Mouse (Mus musculus): ENCODE measurements at regions not wholly inside any gene's neighbourhood (a gene's known extent, or its start where the extent isn't known, plus 50 kb on each side); places are given as distances from the start of the nearest gene placed in this dataset.

- ATAC-seq (ENCODE audit: insufficient read depth, low FRiP score, low TSS enrichment) (no peak), DNase-seq (ENCODE audit: low spot score) (no peak)
- H3K36me3 ChIP-seq (ENCODE audit: control insufficient read depth, insufficient read depth, low read length), result no peaks in the 10 kb centered on the region
- H3K27me3 ChIP-seq (ENCODE audit: control insufficient read depth, insufficient read depth, low read length), result no peaks in the 10 kb centered on the region
- H3K4me3 ChIP-seq (ENCODE audit: low read depth, low read length), result no peak overlapping the region
- H3K9ac ChIP-seq (ENCODE audit: low read length), result no peak overlapping the region
- no peaks in the 10 kb centered on the region for H3K4me1 ChIP-seq (ENCODE audit: control insufficient read depth, insufficient read depth, low read length)
- no peak overlapping the region for H3K4me2 ChIP-seq (ENCODE audit: low read depth)
- WGBS, result 67% methylated on average over 14 of the region's 14 CpGs
- H3K9me3 ChIP-seq (ENCODE audit: control insufficient read depth, low read length), result no peaks in the 10 kb centered on the region
- no peak overlapping the region for H3K27ac ChIP-seq (ENCODE audit: low read depth, low read length)
Observed at GRCm38 (mm10) chr15:93660952-93661648, 65.4 kb upstream of the Prickle1 start.

- no peak overlapping the region for H3K4me2 ChIP-seq (ENCODE audit: low read depth)
- no peak overlapping the region for H3K27ac ChIP-seq (ENCODE audit: low read depth, low read length)
- no peaks in the 10 kb centered on the region for H3K36me3 ChIP-seq (ENCODE audit: control insufficient read depth, insufficient read depth, low read length)
- WGBS, result 89% methylated on average over 6 of the region's 6 CpGs
- H3K4me1 ChIP-seq (ENCODE audit: control insufficient read depth, insufficient read depth, low read length), result no peaks in the 10 kb centered on the region
- DNase-seq (ENCODE audit: low spot score) (no peak), ATAC-seq (ENCODE audit: insufficient read depth, low FRiP score, low TSS enrichment) (no peak)
- H3K9me3 ChIP-seq (ENCODE audit: control insufficient read depth, low read length), result no peaks in the 10 kb centered on the region
- H3K27me3 ChIP-seq (ENCODE audit: control insufficient read depth, insufficient read depth, low read length), result no peaks in the 10 kb centered on the region
- H3K9ac ChIP-seq (ENCODE audit: low read length), result no peak overlapping the region
- H3K4me3 ChIP-seq (ENCODE audit: low read depth, low read length), result no peak overlapping the region
Observed at GRCm38 (mm10) chr15:93657171-93657570, 61.5 kb upstream of the Prickle1 start.

- H3K27ac ChIP-seq (ENCODE audit: low read depth, low read length), result no peak overlapping the region
- H3K9me3 ChIP-seq (ENCODE audit: control insufficient read depth, low read length), result no peaks in the 10 kb centered on the region
- no peak overlapping the region for H3K9ac ChIP-seq (ENCODE audit: low read length)
- H3K4me2 ChIP-seq (ENCODE audit: low read depth), result no peak overlapping the region
- no peaks in the 10 kb centered on the region for H3K4me1 ChIP-seq (ENCODE audit: control insufficient read depth, insufficient read depth, low read length)
- ATAC-seq (ENCODE audit: insufficient read depth, low FRiP score, low TSS enrichment) (no peak), DNase-seq (ENCODE audit: low spot score) (no peak)
- no peaks in the 10 kb centered on the region for H3K27me3 ChIP-seq (ENCODE audit: control insufficient read depth, insufficient read depth, low read length)
- 77% methylated on average over 6 of the region's 6 CpGs for WGBS
- H3K36me3 ChIP-seq (ENCODE audit: control insufficient read depth, insufficient read depth, low read length), result no peaks in the 10 kb centered on the region
- no peak overlapping the region for H3K4me3 ChIP-seq (ENCODE audit: low read depth, low read length)
Observed at GRCm38 (mm10) chr15:93656713-93657112, 61.0 kb upstream of the Prickle1 start.

GRCm38 (mm10) chr15:93655743-93656142 is 60.1 kb upstream of the Prickle1 start:
- H3K9ac ChIP-seq (ENCODE audit: low read length), result no peak overlapping the region

GRCm38 (mm10) chr15:93655243-93655642 is 59.6 kb upstream of the Prickle1 start:
- no peak overlapping the region for H3K27ac ChIP-seq (ENCODE audit: low read depth, low read length)
- no peak overlapping the region for H3K4me3 ChIP-seq (ENCODE audit: low read depth, low read length)
- no peak overlapping the region for H3K9ac ChIP-seq (ENCODE audit: low read length)
- ATAC-seq (ENCODE audit: insufficient read depth, low FRiP score, low TSS enrichment) (no peak), DNase-seq (ENCODE audit: low spot score) (no peak)
- H3K9me3 ChIP-seq (ENCODE audit: control insufficient read depth, low read length), result no peaks in the 10 kb centered on the region
- H3K4me1 ChIP-seq (ENCODE audit: control insufficient read depth, insufficient read depth, low read length), result no peaks in the 10 kb centered on the region
- no peaks in the 10 kb centered on the region for H3K27me3 ChIP-seq (ENCODE audit: control insufficient read depth, insufficient read depth, low read length)
- WGBS, result 95% methylated on average over 6 of the region's 6 CpGs
- H3K4me2 ChIP-seq (ENCODE audit: low read depth), result no peak overlapping the region
- no peaks in the 10 kb centered on the region for H3K36me3 ChIP-seq (ENCODE audit: control insufficient read depth, insufficient read depth, low read length)

More at GRCm38 (mm10) chr15:93655743-93656142, 60.1 kb upstream of the Prickle1 start:
- ATAC-seq (ENCODE audit: insufficient read depth, low FRiP score, low TSS enrichment), result no peak
- Histone ChIP-seq H3K27me3 (ENCODE audit: control insufficient read depth, insufficient read depth, low read length) (no peaks in the 10 kb centered on the region), H3K9me3 (ENCODE audit: control insufficient read depth, low read length) (no peaks in the 10 kb centered on the region), H3K27ac (ENCODE audit: low read depth, low read length) (no peak overlapping the region), H3K4me1 (ENCODE audit: control insufficient read depth, insufficient read depth, low read length) (no peaks in the 10 kb centered on the region), H3K36me3 (ENCODE audit: control insufficient read depth, insufficient read depth, low read length) (no peaks in the 10 kb centered on the region), H3K4me3 (ENCODE audit: low read depth, low read length) (no peak overlapping the region), H3K4me2 (ENCODE audit: low read depth) (no peak overlapping the region)
- WGBS, result 95% methylated on average over 6 of the region's 6 CpGs
- DNase-seq (ENCODE audit: low spot score), result no peak

GRCm38 (mm10) chr15:93653378-93653777 is 57.7 kb upstream of the Prickle1 start:
- WGBS, result 100% methylated on average over 1 of the region's 1 CpGs
- H3K27ac ChIP-seq (ENCODE audit: low read depth, low read length), result no peak overlapping the region
- no peak overlapping the region for H3K9ac ChIP-seq (ENCODE audit: low read length)
- DNase-seq (ENCODE audit: low spot score) (no peak), ATAC-seq (ENCODE audit: insufficient read depth, low FRiP score, low TSS enrichment) (no peak)
- no peaks in the 10 kb centered on the region for H3K27me3 ChIP-seq (ENCODE audit: control insufficient read depth, insufficient read depth, low read length)
- no peak overlapping the region for H3K4me2 ChIP-seq (ENCODE audit: low read depth)
- no peaks in the 10 kb centered on the region for H3K9me3 ChIP-seq (ENCODE audit: control insufficient read depth, low read length)
- H3K4me1 ChIP-seq (ENCODE audit: control insufficient read depth, insufficient read depth, low read length), result no peaks in the 10 kb centered on the region
- no peaks in the 10 kb centered on the region for H3K36me3 ChIP-seq (ENCODE audit: control insufficient read depth, insufficient read depth, low read length)
- H3K4me3 ChIP-seq (ENCODE audit: low read depth, low read length), result no peak overlapping the region

GRCm38 (mm10) chr15:93650981-93651757 is 55.5 kb upstream of the Prickle1 start:
- no peak for ATAC-seq (ENCODE audit: insufficient read depth, low FRiP score, low TSS enrichment)

GRCm38 (mm10) chr15:93650009-93650522 is 54.4 kb upstream of the Prickle1 start:
- ATAC-seq (ENCODE audit: insufficient read depth, low FRiP score, low TSS enrichment) (no peak), DNase-seq (ENCODE audit: low spot score) (no peak)
- Histone ChIP-seq H3K4me3 (ENCODE audit: low read depth, low read length) (no peak overlapping the region), H3K4me1 (ENCODE audit: control insufficient read depth, insufficient read depth, low read length) (no peaks in the 10 kb centered on the region), H3K9me3 (ENCODE audit: control insufficient read depth, low read length) (no peaks in the 10 kb centered on the region), H3K4me2 (ENCODE audit: low read depth) (no peak overlapping the region), H3K27ac (ENCODE audit: low read depth, low read length) (no peak overlapping the region), H3K36me3 (ENCODE audit: control insufficient read depth, insufficient read depth, low read length) (no peaks in the 10 kb centered on the region), H3K9ac (ENCODE audit: low read length) (no peak overlapping the region), H3K27me3 (ENCODE audit: control insufficient read depth, insufficient read depth, low read length) (no peaks in the 10 kb centered on the region)
- WGBS, result 90% methylated on average over 2 of the region's 2 CpGs

More at GRCm38 (mm10) chr15:93650981-93651757, 55.5 kb upstream of the Prickle1 start:
- Histone ChIP-seq H3K9ac (ENCODE audit: low read length) (no peak overlapping the region), H3K4me1 (ENCODE audit: control insufficient read depth, insufficient read depth, low read length) (no peaks in the 10 kb centered on the region), H3K4me3 (ENCODE audit: low read depth, low read length) (no peak overlapping the region), H3K27ac (ENCODE audit: low read depth, low read length) (no peak overlapping the region), H3K36me3 (ENCODE audit: control insufficient read depth, insufficient read depth, low read length) (no peaks in the 10 kb centered on the region), H3K9me3 (ENCODE audit: control insufficient read depth, low read length) (no peaks in the 10 kb centered on the region), H3K4me2 (ENCODE audit: low read depth) (no peak overlapping the region), H3K27me3 (ENCODE audit: control insufficient read depth, insufficient read depth, low read length) (no peaks in the 10 kb centered on the region)
- DNase-seq (ENCODE audit: low spot score), result no peak
- 73% methylated on average over 14 of the region's 14 CpGs for WGBS

- Histone ChIP-seq H3K9me3 (ENCODE audit: control insufficient read depth, low read length) (no peaks in the 10 kb centered on the region), H3K27me3 (ENCODE audit: control insufficient read depth, insufficient read depth, low read length) (no peaks in the 10 kb centered on the region), H3K4me1 (ENCODE audit: control insufficient read depth, insufficient read depth, low read length) (no peaks in the 10 kb centered on the region), H3K27ac (ENCODE audit: low read depth, low read length) (no peak overlapping the region), H3K4me3 (ENCODE audit: low read depth, low read length) (no peak overlapping the region), H3K36me3 (ENCODE audit: control insufficient read depth, insufficient read depth, low read length) (no peaks in the 10 kb centered on the region), H3K4me2 (ENCODE audit: low read depth) (no peak overlapping the region), H3K9ac (ENCODE audit: low read length) (no peak overlapping the region)
- ATAC-seq (ENCODE audit: insufficient read depth, low FRiP score, low TSS enrichment) (no peak), DNase-seq (ENCODE audit: low spot score) (no peak)
- WGBS, result 90% methylated on average over 4 of the region's 4 CpGs
Observed at GRCm38 (mm10) chr15:93648646-93649045, 53.0 kb upstream of the Prickle1 start.
